Mouse (Mus musculus): ENCODE results near the gene Tbx10.
A peak's percentile ranks its signal among the peaks of the same experiment; 100 is the strongest.
"Not testable (repeated sequence)": the region's sequence is repeated elsewhere in the genome, so short reads cannot be mapped to it uniquely, and the experiment has no call there.

The Tbx10 gene

DNA sequence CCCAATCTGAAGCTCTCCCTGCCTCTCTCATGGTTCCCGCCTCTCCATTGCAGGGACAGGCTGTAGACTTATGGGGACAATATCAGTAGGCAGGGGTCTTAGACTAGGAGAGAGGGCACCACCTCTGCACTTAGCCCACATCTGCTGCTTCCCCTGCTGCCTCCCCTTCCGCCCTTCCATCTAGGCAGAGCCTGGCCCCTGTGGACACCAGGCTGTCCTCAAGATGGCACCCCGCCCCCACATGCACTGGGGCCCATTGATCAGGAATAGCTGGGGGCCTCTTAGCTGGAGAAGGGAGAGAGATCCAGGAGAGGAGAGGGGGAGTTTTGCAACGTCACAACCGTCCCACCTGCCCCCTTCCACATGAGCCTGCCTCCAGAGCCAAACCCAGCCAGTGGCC lies at the start of gene Tbx10:
TSS of gene Tbx10 (plus strand) at position 337 of the 400 bp plus-strand sequence.
- DNase-seq (ENCODE audit: inconsistent age in 2 of 2, low spot score in 1 of 2), result no peak

- peak; percentile 34 to 74 for DNase-seq (ENCODE audit: inconsistent age in 2 of 2, low spot score in 1 of 2)
Measured at GRCm38 (mm10) chr19:3942986-3943735, 49.4 kb upstream of the Tbx10 start.

- DNase-seq (ENCODE audit: inconsistent age in 2 of 2, low spot score in 1 of 2), result peak in 1 of 2 experiments; percentile 71
Measured at GRCm38 (mm10) chr19:3945872-3946564, 46.5 kb upstream of the Tbx10 start.

DNA sequence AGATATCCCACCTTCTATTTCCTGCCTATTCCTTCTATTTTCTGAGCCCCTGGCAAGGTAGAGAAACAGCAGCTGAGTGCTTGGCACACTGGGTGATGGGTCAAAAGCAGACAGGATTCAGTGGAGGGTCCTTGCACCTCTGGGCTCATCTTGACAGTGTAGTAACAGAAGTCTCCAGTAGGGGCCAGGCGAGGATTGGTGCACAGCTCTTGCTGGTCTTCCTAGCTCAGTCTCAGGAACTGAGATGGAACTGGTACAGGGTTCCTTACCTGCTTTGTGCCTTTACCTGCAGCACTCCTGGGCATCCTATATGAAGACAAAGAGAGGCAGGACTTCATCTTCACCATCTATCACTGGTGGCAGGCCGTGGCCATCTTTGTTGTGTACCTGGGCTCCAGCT lies 45.8 kb upstream of the Tbx10 start:
- DNase-seq (ENCODE audit: inconsistent age in 2 of 2, low spot score in 1 of 2), result peak; percentile 61 to 89

DNA sequence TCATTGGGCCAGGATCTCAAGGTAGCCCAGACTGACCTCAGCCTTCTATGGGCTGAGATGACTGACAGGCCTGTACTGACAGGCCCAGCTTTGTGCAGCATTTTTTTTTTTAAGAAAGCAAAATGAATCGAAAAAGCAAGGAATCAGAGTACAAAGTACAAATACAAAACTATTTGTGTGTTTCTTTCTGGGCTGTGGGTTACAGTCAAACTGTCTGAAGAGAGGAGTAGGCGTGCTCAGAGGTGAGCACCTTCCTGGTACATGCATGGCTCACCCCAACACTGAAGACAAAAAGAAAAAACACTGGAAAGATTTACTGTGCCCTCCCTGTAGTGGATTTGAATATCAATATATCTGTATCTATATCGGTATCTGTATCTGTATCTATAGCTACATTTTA lies 44.7 kb upstream of the Tbx10 start:
- no peak for DNase-seq (ENCODE audit: inconsistent age in 2 of 2, low spot score in 1 of 2)

GRCm38 (mm10) chr19:3948546-3948945 lies 44.0 kb upstream of the Tbx10 start:
- no peak for DNase-seq (ENCODE audit: inconsistent age in 2 of 2, low spot score in 1 of 2)

DNA sequence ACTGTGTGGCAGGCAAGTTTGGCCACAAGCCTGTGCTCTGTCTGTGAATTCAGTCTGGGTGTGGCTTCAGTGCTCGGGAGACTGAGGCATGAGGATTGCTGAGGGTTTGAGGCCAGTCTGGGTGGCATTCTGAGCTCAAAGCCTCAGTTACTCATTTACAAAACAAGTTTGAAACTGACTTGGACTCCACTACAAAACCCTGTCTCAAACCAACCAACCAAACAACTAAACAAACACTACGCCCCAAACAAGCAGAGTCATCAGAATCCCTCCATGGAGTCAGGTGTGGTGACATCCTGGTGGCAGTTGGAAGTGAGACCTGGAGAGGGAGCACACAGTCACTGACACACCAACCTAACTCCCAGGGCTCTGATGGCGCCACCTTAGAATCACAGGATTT lies 42.2 kb upstream of the Tbx10 start:
- no peak for DNase-seq (ENCODE audit: inconsistent age in 2 of 2, low spot score in 1 of 2)

DNA sequence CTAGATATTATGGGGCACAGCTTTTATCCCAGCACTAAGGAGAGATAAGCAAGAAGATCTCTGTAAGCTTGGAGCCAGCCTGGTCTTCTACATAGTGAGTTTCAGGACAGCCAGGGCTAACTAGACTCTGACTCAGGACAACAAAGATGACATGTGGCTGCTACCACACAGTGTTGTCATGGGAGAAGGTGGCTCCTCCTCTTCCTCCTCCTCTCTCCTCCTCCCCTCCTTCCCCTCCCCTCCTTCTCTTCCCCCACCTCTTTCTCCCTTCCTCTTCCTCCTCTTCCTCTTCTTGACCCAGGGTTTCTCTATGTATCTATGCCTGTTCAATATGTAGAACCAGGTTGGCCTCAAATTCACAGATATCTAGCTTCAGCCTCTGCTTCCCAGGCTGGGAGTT lies 41.1 kb upstream of the Tbx10 start:
- no peak for DNase-seq (ENCODE audit: inconsistent age in 2 of 2, low spot score in 1 of 2)

GRCm38 (mm10) chr19:3952099-3952498 lies 40.5 kb upstream of the Tbx10 start:
- DNase-seq (ENCODE audit: inconsistent age in 2 of 2, low spot score in 1 of 2), result no peak

- DNase-seq (ENCODE audit: inconsistent age in 2 of 2, low spot score in 1 of 2), result no peak
Measured at GRCm38 (mm10) chr19:3955033-3955432, 37.5 kb upstream of the Tbx10 start.

GRCm38 (mm10) chr19:3955804-3956203 lies 36.7 kb upstream of the Tbx10 start:
- DNase-seq (ENCODE audit: inconsistent age in 2 of 2, low spot score in 1 of 2), result peak in 1 of 2 experiments; percentile 62

- not testable (repeated sequence) for DNase-seq (ENCODE audit: inconsistent age in 2 of 2, low spot score in 1 of 2)
Measured at GRCm38 (mm10) chr19:3957296-3958036, 35.1 kb upstream of the Tbx10 start.

- DNase-seq (ENCODE audit: inconsistent age in 2 of 2, low spot score in 1 of 2), result no peak
Measured at GRCm38 (mm10) chr19:3958470-3958869, 34.1 kb upstream of the Tbx10 start, which contains the start of gene Aldh3b3. Aldh3b3 (plus strand) TSS chr19:3958645.

GRCm38 (mm10) chr19:3959030-3959429 lies 33.5 kb upstream of the Tbx10 start:
- no peak for DNase-seq (ENCODE audit: inconsistent age in 2 of 2, low spot score in 1 of 2)

GRCm38 (mm10) chr19:3960211-3960610 lies 32.3 kb upstream of the Tbx10 start:
- no peak for DNase-seq (ENCODE audit: inconsistent age in 2 of 2, low spot score in 1 of 2)

DNA sequence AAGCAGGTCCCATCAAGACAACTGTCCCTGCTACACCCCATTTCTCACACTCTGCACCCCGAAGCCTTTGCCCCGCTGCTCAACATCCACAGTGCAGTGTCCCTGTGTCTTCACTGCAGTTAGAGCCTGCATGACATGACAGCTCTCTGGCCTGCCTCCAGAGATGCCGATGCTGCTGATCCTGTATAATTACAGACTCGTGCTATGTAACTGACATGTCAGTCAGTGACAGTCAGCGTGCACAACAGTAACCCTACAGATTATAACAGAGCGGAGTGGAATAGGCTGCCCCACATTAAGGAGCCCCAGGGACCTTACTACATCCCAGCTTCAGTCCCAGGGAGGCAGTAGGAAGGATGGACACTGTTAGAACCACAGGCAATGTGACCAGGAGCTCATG lies 30.7 kb upstream of the Tbx10 start:
- DNase-seq (ENCODE audit: inconsistent age in 2 of 2, low spot score in 1 of 2), result not testable (repeated sequence)

DNA sequence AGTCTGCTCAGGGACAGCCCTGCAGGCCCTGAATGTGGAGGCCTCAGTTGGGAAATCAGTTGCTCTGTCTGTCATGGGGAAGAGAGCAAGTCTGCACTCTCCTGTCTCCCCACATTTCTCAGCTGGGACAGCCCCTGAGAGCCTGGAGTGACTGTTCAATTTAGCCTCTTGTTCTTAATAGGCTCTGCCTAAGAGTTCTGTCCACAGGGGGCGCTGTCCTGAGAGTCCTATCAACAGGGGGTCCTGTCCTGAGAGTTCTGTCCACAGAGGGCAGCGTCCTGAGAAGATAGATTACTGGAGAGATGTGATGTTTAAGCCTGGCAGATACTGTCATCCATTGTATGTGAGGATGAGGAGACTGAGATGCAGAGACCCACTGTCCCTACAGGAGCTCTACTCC lies 30.1 kb upstream of the Tbx10 start:
- DNase-seq (ENCODE audit: inconsistent age in 2 of 2, low spot score in 1 of 2), result no peak

GRCm38 (mm10) chr19:3964030-3964429 lies 28.5 kb upstream of the Tbx10 start:
- no peak for DNase-seq (ENCODE audit: inconsistent age in 2 of 2, low spot score in 1 of 2)

GRCm38 (mm10) chr19:3966330-3967075 lies 26.0 kb upstream of the Tbx10 start:
- no peak for DNase-seq (ENCODE audit: inconsistent age in 2 of 2, low spot score in 1 of 2)

DNA sequence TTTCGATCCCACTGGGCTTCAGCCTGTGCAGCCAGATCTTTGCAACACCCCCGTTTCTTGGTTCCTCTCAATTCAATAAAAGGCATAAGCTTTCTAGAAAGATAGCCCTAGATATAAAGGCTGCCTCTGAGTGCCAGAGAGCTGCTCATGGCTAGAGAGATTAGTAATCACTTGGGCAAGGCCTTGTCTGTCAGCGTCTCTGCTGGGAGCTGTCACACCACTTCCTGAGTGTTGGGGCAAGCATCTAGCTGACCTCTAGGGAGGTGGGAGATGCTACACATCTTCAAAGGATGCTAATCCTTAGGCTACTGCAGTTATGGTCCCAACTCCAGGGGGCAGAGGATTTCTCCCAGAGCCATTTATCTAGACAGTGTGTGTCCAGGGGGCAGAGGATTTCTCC lies 25.3 kb upstream of the Tbx10 start:
- DNase-seq (ENCODE audit: inconsistent age in 2 of 2, low spot score in 1 of 2), result no peak

DNA sequence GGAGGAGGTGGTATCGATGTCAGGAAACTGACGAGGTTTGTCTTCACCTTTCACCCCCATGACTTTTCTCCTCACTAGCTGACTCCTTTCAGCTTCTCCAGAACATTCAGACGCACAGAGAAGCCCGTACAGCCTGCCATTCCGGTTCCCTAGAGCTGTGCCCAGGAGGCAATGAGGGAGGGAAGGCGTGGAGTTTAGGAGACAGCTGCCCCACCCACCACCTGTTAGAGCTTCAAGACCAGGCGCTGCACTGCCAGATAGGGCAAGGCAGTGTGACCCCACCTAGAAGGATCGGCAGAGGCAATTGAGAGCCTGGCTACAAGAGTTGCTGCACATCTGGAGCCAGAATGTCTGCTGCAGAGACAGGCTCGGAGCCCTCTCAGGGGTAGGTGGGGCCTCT lies 20.3 kb upstream of the Tbx10 start, which contains the start of gene Aldh3b2:
TSS of gene Aldh3b2 (plus strand) at position 100 of the 400 bp plus-strand sequence.
- DNase-seq (ENCODE audit: inconsistent age in 2 of 2, low spot score in 1 of 2), result no peak

Measured in adrenal gland, adult (tissue).